Mouse (Mus musculus): ENCODE measurements at regions not wholly inside any gene's neighbourhood (a gene's known extent, or its start where the extent isn't known, plus 50 kb on each side); places are given as distances from the start of the nearest gene placed in this dataset.
"Not testable (repeated sequence)": the region's sequence is repeated elsewhere in the genome, so short reads cannot be mapped to it uniquely, and the experiment has no call there.

- not testable (repeated sequence) for DNase-seq (ENCODE audit: low read depth)
These were observed 126.3 kb upstream of the Thpo start for GRCm38 (mm10) chr16:20860606-20861005.

- DNase-seq (ENCODE audit: low read depth), result no peak
These were observed 120.4 kb upstream of the Thpo start for GRCm38 (mm10) chr16:20854696-20855213.

- no peak for DNase-seq (ENCODE audit: low read depth)
These were observed 103.8 kb upstream of the Thpo start for GRCm38 (mm10) chr16:20838151-20838550.

- DNase-seq (ENCODE audit: low read depth), result no peak
These were observed 102.6 kb upstream of the Thpo start for GRCm38 (mm10) chr16:20836866-20837265.

GRCm38 (mm10) chr16:20833838-20834237 lies 99.5 kb upstream of the Thpo start:
- not testable (repeated sequence) for DNase-seq (ENCODE audit: low read depth)

GRCm38 (mm10) chr16:20833301-20833700 lies 99.0 kb upstream of the Thpo start:
- no peak for DNase-seq (ENCODE audit: low read depth)

- DNase-seq (ENCODE audit: low read depth), result no peak
These were observed 95.6 kb upstream of the Thpo start for GRCm38 (mm10) chr16:20829732-20830435.

- no peak for DNase-seq (ENCODE audit: low read depth)
These were observed 94.9 kb upstream of the Thpo start for GRCm38 (mm10) chr16:20828996-20829731.

- DNase-seq (ENCODE audit: low read depth), result no peak
These were observed 89.9 kb upstream of the Thpo start for GRCm38 (mm10) chr16:20824226-20824625.

GRCm38 (mm10) chr16:20820939-20821338 lies 86.6 kb upstream of the Thpo start:
- DNase-seq (ENCODE audit: low read depth), result no peak

- DNase-seq (ENCODE audit: low read depth), result no peak
These were observed 85.3 kb upstream of the Thpo start for GRCm38 (mm10) chr16:20819568-20819967.

GRCm38 (mm10) chr16:20818711-20819189 lies 84.4 kb upstream of the Thpo start:
- DNase-seq (ENCODE audit: low read depth), result no peak

- no peak for DNase-seq (ENCODE audit: low read depth)
These were observed 80.7 kb upstream of the Thpo start for GRCm38 (mm10) chr16:20814976-20815375.

- no peak for DNase-seq (ENCODE audit: low read depth)
These were observed 79.9 kb upstream of the Thpo start for GRCm38 (mm10) chr16:20814240-20814639.

GRCm38 (mm10) chr16:20812025-20812424 lies 77.7 kb upstream of the Thpo start:
- not testable (repeated sequence) for DNase-seq (ENCODE audit: low read depth)

- no peak for DNase-seq (ENCODE audit: low read depth)
These were observed 76.0 kb upstream of the Thpo start for GRCm38 (mm10) chr16:20810322-20810721.

GRCm38 (mm10) chr16:20808263-20808662 lies 74.0 kb upstream of the Thpo start:
- DNase-seq (ENCODE audit: low read depth), result no peak

GRCm38 (mm10) chr16:20806739-20807138 lies 72.4 kb upstream of the Thpo start:
- DNase-seq (ENCODE audit: low read depth), result no peak

GRCm38 (mm10) chr16:20805793-20806192 lies 71.5 kb upstream of the Thpo start:
- no peak for DNase-seq (ENCODE audit: low read depth)

- DNase-seq (ENCODE audit: low read depth), result no peak
These were observed 70.8 kb upstream of the Thpo start for GRCm38 (mm10) chr16:20805086-20805485.

- peak; percentile 90 for DNase-seq (ENCODE audit: low read depth)
These were observed 70.3 kb upstream of the Thpo start for GRCm38 (mm10) chr16:20804601-20805017.

GRCm38 (mm10) chr16:20803278-20803930 lies 69.1 kb upstream of the Thpo start:
- DNase-seq (ENCODE audit: low read depth), result peak; percentile 45

- no peak for DNase-seq (ENCODE audit: low read depth)
These were observed 68.4 kb upstream of the Thpo start for GRCm38 (mm10) chr16:20802724-20803123.

Data from NIH3T3 (cell line).